Mouse (Mus musculus) kidney, adult 2 months (tissue): ENCODE measurements around the gene Dnajc28. TPM values are rescaled to one million over a fixed set of nuclear protein-coding genes. Genes with fewer than 3 reads are reported as not detected.

ENCODE experiments used
- DNase-seq: peaks from one replicate; pipeline ENCODE4 v3.0.0; 2021
- H3K27ac ChIP-seq: fragments of 200-500 bp; 2 replicates; pipeline ENCODE4 v1.5.1; 2012; ENCODE audit warnings: low read depth, low read length, control low read depth, inconsistent platforms; ENCODE audit not compliant: insufficient read depth
- H3K27me3 ChIP-seq: fragments of 200-500 bp; replicated peaks from 2 replicates; pipeline ENCODE4 v1.6.1; 2012; ENCODE audit warnings: mild to moderate bottlenecking, moderate library complexity, low read length, inconsistent platforms; ENCODE audit not compliant: control insufficient read depth, insufficient read depth
- H3K36me3 ChIP-seq: fragments of 200-500 bp; 2 replicates; pipeline ENCODE4 v1.6.1; 2012; ENCODE audit warnings: mild to moderate bottlenecking, moderate library complexity, low read length, inconsistent platforms; ENCODE audit not compliant: control insufficient read depth, insufficient read depth
- H3K4me1 ChIP-seq: fragments of 200-500 bp; 2 replicates; pipeline ENCODE4 v1.6.1; 2011; ENCODE audit warnings: low read length; ENCODE audit not compliant: control insufficient read depth, insufficient read depth
- H3K4me3 ChIP-seq: fragments of 200-500 bp; 2 replicates; pipeline ENCODE4 v1.5.1; 2011; ENCODE audit warnings: mild to moderate bottlenecking, low read depth, low read length, control low read depth; ENCODE audit not compliant: insufficient read depth
- CTCF ChIP-seq: fragments of 200-500 bp; conservative IDR thresholded peaks from 2 replicates; pipeline ENCODE4 v1.5.1; 2011; ENCODE audit warnings: low read depth, mild to moderate bottlenecking, control low read depth, low read length, moderate library complexity, mixed read lengths; ENCODE audit not compliant: insufficient read depth, insufficient read length
- POLR2A ChIP-seq: fragments of 200-500 bp; IDR thresholded peaks from one replicate; pipeline ENCODE4 v1.6.1; 2011; ENCODE audit warnings: low read depth, low read length, control low read depth
- WGBS: fragments of 180-500 bp; shearing (Covaris S2); methylation state at CpG from one replicate; pipeline ENCODE4 v1.1.7; 2018; 5-methylcytosine and 5-hydroxymethylcytosine counted together
- polyA plus RNA-seq: library from polyadenylated mRNA; depleted of rRNA; stranded (reverse); fragments of >200 nt; gene quantifications from 2 replicates; pipeline ENCODE4 v1.2.3, GENCODE M21; 2012

Gene Dnajc28
- polyA plus RNA-seq, 1 experiment: 5.9 TPM

GRCm38 (mm10) chr16:91595076-91595475 is 23.8 kb downstream of the Dnajc28 start:
- H3K27me3 ChIP-seq: no peaks in the 10 kb centered on the region
- 76% methylated on average over 6 of the region's 6 CpGs for WGBS
- no peak for TF ChIP-seq POLR2A
- no peak for TF ChIP-seq CTCF
- H3K4me3 ChIP-seq: no peak overlapping the region
- peak; percentile 58 for DNase-seq
- no peak overlapping the region for H3K27ac ChIP-seq
- peaks cover 5% of the 10 kb centered on the region; the same call in 1 of the 2 replicates for H3K4me1 ChIP-seq
- no peaks in the 10 kb centered on the region for H3K36me3 ChIP-seq

- Histone ChIP-seq H3K27me3 (no peaks in the 10 kb centered on the region), H3K36me3 (no peaks in the 10 kb centered on the region), H3K4me1 (peaks cover 5% of the 10 kb centered on the region; the same call in 1 of the 2 replicates), H3K4me3 (no peak overlapping the region), H3K27ac (no peak overlapping the region)
- TF ChIP-seq CTCF (no peak), POLR2A (no peak)
- 47% methylated on average over 3 of the region's 3 CpGs for WGBS
- no peak for DNase-seq
Measured at GRCm38 (mm10) chr16:91593262-91593661, 25.6 kb downstream of the Dnajc28 start.

- H3K4me3 ChIP-seq: no peak overlapping the region
- DNase-seq: no peak
- H3K36me3 ChIP-seq: no peaks in the 10 kb centered on the region
- whole genome bisulfite sequencing: 75% methylated on average over 8 of the region's 8 CpGs
- peaks cover 8% of the 10 kb centered on the region; the same call in 1 of the 2 replicates for H3K4me1 ChIP-seq
- TF ChIP-seq CTCF (no peak), POLR2A (no peak)
- no peak overlapping the region for H3K27ac ChIP-seq
- no peaks in the 10 kb centered on the region for H3K27me3 ChIP-seq
Measured at GRCm38 (mm10) chr16:91592162-91592561, 26.7 kb downstream of the Dnajc28 start.

DNA sequence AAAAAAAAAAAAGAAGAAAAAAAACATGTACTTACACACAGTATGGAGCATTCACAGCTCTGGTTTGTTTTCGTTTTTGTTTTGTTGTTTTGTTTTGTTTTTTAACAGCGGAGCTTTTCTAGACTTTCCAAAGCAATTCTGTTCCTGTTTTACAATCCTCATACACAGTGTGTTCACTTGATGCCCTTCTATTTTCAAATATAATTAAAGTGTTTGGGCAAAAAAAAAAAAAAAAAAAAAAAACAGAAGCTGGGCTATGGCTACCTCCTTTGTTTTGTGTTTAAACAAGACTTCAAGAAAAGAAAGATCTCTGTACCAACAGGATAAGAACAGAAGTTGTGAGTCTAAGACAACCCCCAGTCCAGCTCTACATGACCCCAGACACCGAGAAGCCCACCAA is 30.1 kb downstream of the Dnajc28 start:
- Histone ChIP-seq H3K27me3 (no peaks in the 10 kb centered on the region), H3K36me3 (peaks cover 4% of the 10 kb centered on the region), H3K27ac (no peak overlapping the region), H3K4me1 (peaks cover 7% of the 10 kb centered on the region; the same call in 1 of the 2 replicates), H3K4me3 (no peak overlapping the region)
- TF ChIP-seq CTCF: no peak
- TF ChIP-seq POLR2A: no peak
- 89% methylated on average over 3 of the region's 3 CpGs for whole genome bisulfite sequencing
- no peak for DNase-seq

GRCm38 (mm10) chr16:91587730-91588453 is 30.9 kb downstream of the Dnajc28 start:
- WGBS: 81% methylated on average over 6 of the region's 6 CpGs
- Histone ChIP-seq H3K4me3 (no peak overlapping the region), H3K27ac (no peak overlapping the region), H3K36me3 (peaks cover 4% of the 10 kb centered on the region), H3K27me3 (no peaks in the 10 kb centered on the region), H3K4me1 (peaks cover 7% of the 10 kb centered on the region; the same call in 1 of the 2 replicates)
- no peak for DNase-seq
- TF ChIP-seq CTCF: no peak
- TF ChIP-seq POLR2A: no peak

- WGBS: 86% methylated on average over 6 of the region's 6 CpGs
- Histone ChIP-seq H3K36me3 (peaks cover 4% of the 10 kb centered on the region), H3K27ac (peak overlapping the region; percentile 20; the same call in 1 of the 2 replicates), H3K4me3 (no peak overlapping the region), H3K4me1 (peaks cover 7% of the 10 kb centered on the region; the same call in 1 of the 2 replicates), H3K27me3 (no peaks in the 10 kb centered on the region)
- TF ChIP-seq CTCF: no peak
- TF ChIP-seq POLR2A: no peak
- no peak for DNase-seq
Measured at GRCm38 (mm10) chr16:91586244-91586643, 32.6 kb downstream of the Dnajc28 start.

- 50% methylated on average over 5 of the region's 5 CpGs for WGBS
- Histone ChIP-seq H3K27me3 (no peaks in the 10 kb centered on the region), H3K4me3 (no peak overlapping the region), H3K4me1 (peaks cover 7% of the 10 kb centered on the region; the same call in 1 of the 2 replicates), H3K36me3 (peaks cover 5% of the 10 kb centered on the region), H3K27ac (peak overlapping the region; percentile 80)
- DNase-seq: peak; percentile 49
- no peak for TF ChIP-seq POLR2A
- no peak for TF ChIP-seq CTCF
Measured at GRCm38 (mm10) chr16:91585617-91586016, 33.2 kb downstream of the Dnajc28 start.
